Mouse (Mus musculus): ENCODE results near the gene Serp2. TPM values are rescaled to one million over a fixed set of nuclear protein-coding genes. Genes with fewer than 3 reads are reported as not detected.
"Not testable (repeated sequence)": the region's sequence is repeated elsewhere in the genome, so short reads cannot be mapped to it uniquely, and the experiment has no call there.

Serp2 gene
- polyA plus RNA-seq, 1 experiment from 2014 or later: 17.2 TPM

- 86% methylated on average over 4 of the region's 4 CpGs for WGBS
- no peak for DNase-seq (ENCODE audit: low spot score)
- no peak overlapping the region for H3K4me3 ChIP-seq
- H3K27me3 ChIP-seq (ENCODE audit: low read depth, poor library complexity, severe bottlenecking): no peaks in the 10 kb centered on the region
- no peak overlapping the region for H3K27ac ChIP-seq
- peaks cover 32% of the 10 kb centered on the region for H3K4me1 ChIP-seq
- H3K36me3 ChIP-seq: no peaks in the 10 kb centered on the region
- H3K9me3 ChIP-seq (replicated peaks): no peaks in the 10 kb centered on the region
Measured at GRCm38 (mm10) chr14:76566193-76566592, 9.5 kb upstream of the Serp2 start.

DNA sequence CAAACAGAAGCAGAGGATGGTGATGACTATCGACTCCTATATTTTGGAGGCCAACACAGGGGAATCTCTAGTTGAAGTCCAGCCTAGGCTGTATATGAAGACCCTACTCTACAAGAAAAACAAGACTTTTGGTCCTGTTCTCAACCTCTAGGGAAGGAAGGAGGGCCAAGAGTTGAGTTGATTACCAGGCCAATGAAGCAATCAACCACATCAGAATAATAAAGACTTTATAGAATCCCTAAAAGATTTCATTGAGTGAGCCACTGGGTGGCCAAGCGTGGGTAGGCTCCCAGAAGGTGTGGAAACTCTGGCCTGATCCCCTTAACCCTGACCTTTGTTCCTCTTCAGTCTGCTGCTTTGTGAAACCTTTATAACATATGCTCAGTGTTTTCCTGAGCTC lies 2.5 kb upstream of the Serp2 start:
- no peak overlapping the region for H3K27ac ChIP-seq
- no peak for DNase-seq (ENCODE audit: low spot score)
- no peaks in the 10 kb centered on the region for H3K9me3 ChIP-seq (replicated peaks)
- H3K4me1 ChIP-seq: peaks cover 39% of the 10 kb centered on the region
- H3K27me3 ChIP-seq (ENCODE audit: low read depth, poor library complexity, severe bottlenecking): 0 out of 2 replicates have a peak, but pooled peaks cover 10% of the 10 kb centered on the region
- no peaks in the 10 kb centered on the region for H3K36me3 ChIP-seq
- WGBS: 88% methylated on average over 2 of the region's 2 CpGs
- no peak overlapping the region for H3K4me3 ChIP-seq

GRCm38 (mm10) chr14:76558171-76558570 lies 1.5 kb upstream of the Serp2 start:
- H3K4me1 ChIP-seq: peaks cover 41% of the 10 kb centered on the region
- DNase-seq (ENCODE audit: low spot score); H3K9me3 ChIP-seq (replicated peaks); H3K27ac ChIP-seq; H3K36me3 ChIP-seq; H3K4me3 ChIP-seq: not testable (repeated sequence)
- WGBS: 58% methylated on average over 8 of the region's 8 CpGs
- 0 out of 2 replicates have a peak, but pooled peaks cover 10% of the 10 kb centered on the region for H3K27me3 ChIP-seq (ENCODE audit: low read depth, poor library complexity, severe bottlenecking)

DNA sequence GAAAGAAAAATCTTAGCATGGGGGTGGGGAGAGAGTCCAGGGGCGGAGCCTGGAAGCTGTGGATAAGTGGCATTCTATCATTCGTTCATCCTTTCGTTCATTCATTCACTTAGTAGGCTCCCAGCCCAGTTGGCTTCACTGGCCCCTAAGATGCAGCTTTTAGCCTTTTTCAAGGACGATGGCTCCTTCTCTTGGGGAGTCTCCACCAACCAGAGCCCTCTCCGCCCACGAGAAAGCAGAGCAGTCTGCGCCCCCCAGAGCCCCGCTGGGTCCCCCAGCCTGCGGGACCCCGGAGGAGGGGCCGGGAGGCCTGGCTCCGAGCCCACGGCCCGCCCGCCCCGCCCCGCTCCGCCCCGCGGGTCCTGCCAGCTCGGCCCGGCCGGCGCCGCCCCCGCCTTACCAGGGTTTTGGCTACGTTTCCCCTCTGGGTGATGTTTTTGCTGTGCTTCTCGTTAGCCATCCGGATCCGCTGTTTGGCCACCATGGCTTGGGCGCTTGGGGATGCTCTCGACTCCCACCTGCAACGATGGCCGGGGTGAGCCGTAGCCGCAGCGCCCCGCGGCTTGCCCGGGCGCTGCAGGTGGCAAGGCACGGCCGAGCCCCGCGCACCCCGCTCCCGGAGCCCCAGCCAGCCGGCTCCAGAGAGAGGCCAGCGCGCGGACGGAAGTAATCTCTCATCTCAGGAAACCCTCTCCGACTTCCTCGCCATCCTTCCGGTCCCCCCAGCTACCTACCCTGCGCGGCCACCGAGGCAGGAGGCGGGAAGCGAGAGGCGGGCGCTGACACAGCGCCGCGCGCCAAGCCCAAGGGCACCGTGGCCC lies 448 bp downstream of the Serp2 start:
- peak overlapping the region; percentile 95 for H3K27ac ChIP-seq
- under 1% methylated on average over 66 of the region's 67 CpGs for WGBS
- no peaks in the 10 kb centered on the region for H3K36me3 ChIP-seq
- H3K9me3 ChIP-seq (replicated peaks): no peaks in the 10 kb centered on the region
- H3K4me3 ChIP-seq: peak overlapping the region; percentile 77
- H3K27me3 ChIP-seq (ENCODE audit: low read depth, poor library complexity, severe bottlenecking): 0 out of 2 replicates have a peak, but pooled peaks cover 10% of the 10 kb centered on the region
- DNase-seq (ENCODE audit: low spot score): peak; percentile 76
- peaks cover 41% of the 10 kb centered on the region for H3K4me1 ChIP-seq

DNA sequence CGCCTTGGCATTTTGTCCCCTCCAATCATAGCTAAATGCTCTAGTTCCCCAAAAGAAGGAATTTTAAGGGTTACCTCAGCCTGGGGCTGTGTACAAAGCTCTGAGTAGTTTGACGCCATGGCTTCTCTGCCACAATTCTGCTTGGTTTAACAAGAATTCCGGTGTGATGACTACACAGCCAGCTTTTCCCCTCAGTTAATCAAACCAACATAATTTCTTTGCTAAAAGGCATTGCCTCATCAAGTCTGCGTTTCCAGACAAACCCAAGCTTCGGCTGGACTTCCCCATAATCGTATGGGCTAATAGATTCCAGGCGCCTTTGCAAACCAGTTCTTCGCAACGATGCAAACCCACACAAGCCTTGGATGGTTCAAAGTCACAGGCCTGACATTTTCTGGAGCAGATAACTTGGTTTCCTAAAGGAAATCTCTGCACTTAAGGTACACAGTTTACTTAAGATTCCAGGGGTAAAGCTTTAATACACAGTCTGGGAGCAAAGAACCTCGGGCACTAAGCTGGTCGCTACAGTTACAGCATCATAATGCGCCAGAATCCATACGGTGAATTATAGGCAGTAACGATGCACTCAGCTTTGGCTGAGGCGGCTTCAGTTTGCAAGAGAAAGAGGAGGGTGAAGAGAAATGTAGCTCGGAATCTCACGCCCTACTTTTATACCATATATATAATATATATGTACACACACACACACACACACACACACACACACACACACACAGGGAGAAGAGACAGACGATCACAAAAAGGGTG lies 1.2 kb downstream of the Serp2 start:
- peak; percentile 50 for DNase-seq (ENCODE audit: low spot score)
- 46% methylated on average over 18 of the region's 18 CpGs for WGBS

GRCm38 (mm10) chr14:76544136-76544535 lies 12.6 kb downstream of the Serp2 start:
- Histone ChIP-seq H3K4me1 (peaks cover 11% of the 10 kb centered on the region), H3K4me3 (no peak overlapping the region), H3K27ac (no peak overlapping the region), H3K27me3 (ENCODE audit: low read depth, poor library complexity, severe bottlenecking) (no peaks in the 10 kb centered on the region), H3K9me3 (replicated peaks) (no peaks in the 10 kb centered on the region), H3K36me3 (0 out of 2 replicates have a peak, but pooled peaks cover 5% of the 10 kb centered on the region)
- WGBS: 88% methylated on average over 6 of the region's 6 CpGs
- DNase-seq (ENCODE audit: low spot score): no peak

More for the DNA sequence above, 1.2 kb downstream of the Serp2 start:
- Histone ChIP-seq H3K27ac (peak overlapping the region; percentile 95), H3K27me3 (ENCODE audit: low read depth, poor library complexity, severe bottlenecking) (0 out of 2 replicates have a peak, but pooled peaks cover 10% of the 10 kb centered on the region), H3K4me1 (peaks cover 41% of the 10 kb centered on the region), H3K4me3 (peak overlapping the region; percentile 77), H3K9me3 (replicated peaks) (no peaks in the 10 kb centered on the region), H3K36me3 (no peaks in the 10 kb centered on the region)

DNA sequence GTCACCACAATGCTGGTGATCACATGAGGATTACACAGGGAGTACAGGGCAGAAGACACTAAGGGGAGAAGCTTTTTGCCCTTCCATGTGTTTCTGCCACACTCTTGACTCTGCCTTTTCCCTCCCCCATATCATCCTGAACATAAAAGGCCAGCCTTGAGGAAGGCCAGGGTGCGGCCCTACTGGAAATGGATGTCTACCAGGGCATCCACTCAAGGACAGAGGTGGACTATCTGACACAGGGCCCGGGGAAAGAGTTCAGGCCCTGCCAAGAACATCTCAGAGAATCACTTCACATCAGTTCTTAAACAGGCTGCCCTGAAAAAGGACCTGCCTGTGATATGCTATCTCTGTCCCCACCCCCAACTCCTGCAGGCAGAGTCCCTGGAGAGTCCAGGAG lies 15.3 kb downstream of the Serp2 start:
- peak overlapping the region; percentile 1; the same call in 1 of the 2 replicates for H3K27ac ChIP-seq
- no peaks in the 10 kb centered on the region for H3K9me3 ChIP-seq (replicated peaks)
- H3K36me3 ChIP-seq: no peaks in the 10 kb centered on the region
- no peak for DNase-seq (ENCODE audit: low spot score)
- 63% methylated on average over 2 of the region's 2 CpGs for WGBS
- H3K27me3 ChIP-seq (ENCODE audit: low read depth, poor library complexity, severe bottlenecking): no peaks in the 10 kb centered on the region
- H3K4me1 ChIP-seq: peaks cover 27% of the 10 kb centered on the region
- no peak overlapping the region for H3K4me3 ChIP-seq

- 95% methylated on average over 5 of the region's 5 CpGs for WGBS
- H3K36me3 ChIP-seq: no peaks in the 10 kb centered on the region
- H3K27ac ChIP-seq: no peak overlapping the region
- DNase-seq (ENCODE audit: low spot score): no peak
- H3K4me3 ChIP-seq: no peak overlapping the region
- no peaks in the 10 kb centered on the region for H3K9me3 ChIP-seq (replicated peaks)
- H3K4me1 ChIP-seq: peaks cover 30% of the 10 kb centered on the region
- no peaks in the 10 kb centered on the region for H3K27me3 ChIP-seq (ENCODE audit: low read depth, poor library complexity, severe bottlenecking)
Measured at GRCm38 (mm10) chr14:76540005-76540670, 16.6 kb downstream of the Serp2 start.

GRCm38 (mm10) chr14:76536921-76537320 lies 19.8 kb downstream of the Serp2 start:
- H3K9me3 ChIP-seq (replicated peaks): no peaks in the 10 kb centered on the region
- no peak overlapping the region for H3K4me3 ChIP-seq
- WGBS: 9% methylated on average over 6 of the region's 6 CpGs
- no peaks in the 10 kb centered on the region for H3K27me3 ChIP-seq (ENCODE audit: low read depth, poor library complexity, severe bottlenecking)
- peak overlapping the region; percentile 74 for H3K27ac ChIP-seq
- no peaks in the 10 kb centered on the region for H3K36me3 ChIP-seq
- peak; percentile 38 for DNase-seq (ENCODE audit: low spot score)
- H3K4me1 ChIP-seq: peaks cover 55% of the 10 kb centered on the region

DNA sequence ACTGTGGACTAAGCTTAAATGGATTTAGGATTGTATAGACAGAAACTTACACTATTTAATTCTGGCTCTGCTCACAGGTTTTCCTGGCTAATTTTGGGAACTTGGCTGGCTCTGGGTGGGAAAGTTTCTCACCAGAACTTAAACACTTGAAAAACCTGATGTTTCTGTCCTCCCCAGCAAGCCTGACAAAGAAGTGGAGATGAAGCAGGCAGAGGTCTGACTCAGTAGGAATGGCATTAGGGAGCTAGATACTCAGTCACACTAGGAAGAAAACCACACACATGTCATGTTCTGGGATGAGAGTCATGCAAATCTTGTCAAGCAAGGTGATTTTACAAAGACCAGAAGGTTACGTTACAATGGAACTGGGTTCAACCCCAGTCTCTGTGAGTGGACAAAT lies 21.6 kb downstream of the Serp2 start:
- H3K4me3 ChIP-seq: no peak overlapping the region
- no peak for DNase-seq (ENCODE audit: low spot score)
- no peak overlapping the region for H3K27ac ChIP-seq
- 93% methylated on average over 1 of the region's 1 CpGs for WGBS
- H3K36me3 ChIP-seq: no peaks in the 10 kb centered on the region
- no peaks in the 10 kb centered on the region for H3K9me3 ChIP-seq (replicated peaks)
- H3K27me3 ChIP-seq (ENCODE audit: low read depth, poor library complexity, severe bottlenecking): no peaks in the 10 kb centered on the region
- H3K4me1 ChIP-seq: peaks cover 62% of the 10 kb centered on the region

GRCm38 (mm10) chr14:76533170-76533815 lies 23.4 kb downstream of the Serp2 start:
- peak overlapping the region; percentile 81 for H3K27ac ChIP-seq
- H3K4me1 ChIP-seq: peaks cover 78% of the 10 kb centered on the region
- peak; percentile 73 for DNase-seq (ENCODE audit: low spot score)
- no peaks in the 10 kb centered on the region for H3K9me3 ChIP-seq (replicated peaks)
- 10% methylated on average over 10 of the region's 10 CpGs for WGBS
- no peaks in the 10 kb centered on the region for H3K36me3 ChIP-seq
- H3K4me3 ChIP-seq: peak overlapping the region; percentile 30
- no peaks in the 10 kb centered on the region for H3K27me3 ChIP-seq (ENCODE audit: low read depth, poor library complexity, severe bottlenecking)
